Mouse (Mus musculus) MEL (cell line): Measurements from ENCODE around the gene Col5a3. TPM values are rescaled to one million over a fixed set of nuclear protein-coding genes. Genes with fewer than 3 reads are reported as not detected.

ENCODE experiments used
- DNase-seq: peaks from one replicate; pipeline ENCODE4 v3.0.0; 2011; ENCODE audit warnings: low read depth, low spot score
- H3K27ac ChIP-seq: 2 replicates; pipeline ENCODE4 v1.5.1; 2012; ENCODE audit warnings: low read depth, mild to moderate bottlenecking, control low read depth, low read length, moderate library complexity; ENCODE audit not compliant: control insufficient read depth
- H3K27me3 ChIP-seq, 2 experiments: fragments of 150-350 bp in 1 of 2; sonication (generic) in 1 of 2; 2 replicates each; pipeline ENCODE4 v1.6.1; 2012; ENCODE audit warnings: low read length in 2 of 2, mild to moderate bottlenecking in 2 of 2, improper control_type of control experiment in 1 of 2, moderate library complexity in 1 of 2; ENCODE audit not compliant: insufficient read depth in 2 of 2, control insufficient read depth in 1 of 2
- H3K36me3 ChIP-seq, 2 experiments: 2 replicates each; pipeline ENCODE4 v1.6.1; 2012 to 2014; ENCODE audit warnings: low read length in 2 of 2, improper control_type of control experiment in 1 of 2, inconsistent platforms in 1 of 2, mild to moderate bottlenecking in 1 of 2; ENCODE audit not compliant: insufficient read depth in 2 of 2, control insufficient read depth in 1 of 2
- H3K4me1 ChIP-seq, 2 experiments: fragments of 150-350 bp in 1 of 2; sonication (generic) in 1 of 2; 2 replicates each; pipeline ENCODE4 v1.6.1; 2012; ENCODE audit warnings: low read length in 2 of 2, improper control_type of control experiment in 1 of 2, mild to moderate bottlenecking in 1 of 2; ENCODE audit not compliant: insufficient read depth in 2 of 2, control insufficient read depth in 1 of 2
- H3K4me3 ChIP-seq, 2 experiments: fragments of 150-350 bp in 1 of 2; sonication (generic) in 1 of 2; 2 replicates each; pipeline ENCODE4 v1.5.1; 2012; ENCODE audit warnings: low read depth in 2 of 2, low read length in 2 of 2, mild to moderate bottlenecking in 2 of 2, moderate library complexity in 2 of 2, control low read depth in 1 of 2, improper control_type of control experiment in 1 of 2; ENCODE audit not compliant: control insufficient read depth in 1 of 2, insufficient read depth in 1 of 2
- H3K79me2 ChIP-seq: 2 replicates; pipeline ENCODE4 v1.6.1; 2012; ENCODE audit warnings: mild to moderate bottlenecking, low read length, moderate library complexity; ENCODE audit not compliant: control insufficient read depth, poor library complexity, insufficient read depth
- H3K9ac ChIP-seq: 2 replicates; pipeline ENCODE4 v1.6.1; 2012; ENCODE audit warnings: low read depth, mild to moderate bottlenecking, control low read depth, low read length, moderate library complexity; ENCODE audit not compliant: control insufficient read depth, poor library complexity, severe bottlenecking
- H3K9me3 ChIP-seq: fragments of 150-350 bp; sonication (generic); replicated peaks from 2 replicates; pipeline ENCODE4 v1.6.1; 2012; ENCODE audit warnings: mild to moderate bottlenecking, low read length, improper control_type of control experiment, moderate library complexity; ENCODE audit not compliant: insufficient read depth
- CHD1 ChIP-seq: IDR thresholded peaks from 2 replicates; pipeline ENCODE4 v1.6.1; 2012; ENCODE audit warnings: low read depth, mild to moderate bottlenecking, inconsistent platforms, low read length, improper control_type of control experiment
- E2F4 ChIP-seq: IDR thresholded peaks from 2 replicates; pipeline ENCODE4 v1.6.1; 2011; ENCODE audit warnings: low read depth, low read length, improper control_type of control experiment, borderline replicate concordance
- EP300 ChIP-seq, 2 experiments: IDR thresholded peaks; 2 replicates each; pipeline ENCODE4 v1.6.1; 2011; ENCODE audit warnings: improper control_type of control experiment in 2 of 2, low read length in 2 of 2, low read depth in 1 of 2, mild to moderate bottlenecking in 1 of 2
- ETS1 ChIP-seq: IDR thresholded peaks from 2 replicates; pipeline ENCODE4 v1.6.1; 2012; ENCODE audit warnings: low read depth, mild to moderate bottlenecking, inconsistent platforms, low read length, improper control_type of control experiment, moderate library complexity
- GATA1 ChIP-seq: IDR thresholded peaks from 2 replicates; pipeline ENCODE4 v1.6.1; 2011; ENCODE audit warnings: low read depth, low read length, improper control_type of control experiment
- JUND ChIP-seq: IDR thresholded peaks from 2 replicates; pipeline ENCODE4 v1.6.1; 2011; ENCODE audit warnings: low read depth, mild to moderate bottlenecking, improper control_type of control experiment, low read length
- KAT2A ChIP-seq: conservative IDR thresholded peaks from 2 replicates; pipeline ENCODE4 v1.6.1; 2012; ENCODE audit warnings: low read depth, low read length, improper control_type of control experiment, inconsistent platforms
- MAFK ChIP-seq: IDR thresholded peaks from 2 replicates; pipeline ENCODE4 v1.6.1; 2011; ENCODE audit warnings: low read depth, mild to moderate bottlenecking, low read length, improper control_type of control experiment, borderline replicate concordance
- MAX ChIP-seq: IDR thresholded peaks from 2 replicates; pipeline ENCODE4 v1.6.1; 2011; ENCODE audit warnings: low read length, improper control_type of control experiment
- MAZ ChIP-seq: IDR thresholded peaks from 2 replicates; pipeline ENCODE4 v1.6.1; 2012; ENCODE audit warnings: low read depth, mild to moderate bottlenecking, inconsistent platforms, low read length, improper control_type of control experiment
- MEF2A ChIP-seq: IDR thresholded peaks from 2 replicates; pipeline ENCODE4 v1.6.1; 2014; ENCODE audit warnings: low read depth, mild to moderate bottlenecking, inconsistent platforms, low read length, improper control_type of control experiment; ENCODE audit not compliant: poor library complexity, insufficient replicate concordance, severe bottlenecking; ENCODE audit errors: extremely low read depth
- MYC ChIP-seq: IDR thresholded peaks from 2 replicates; pipeline ENCODE4 v1.6.1; 2011; ENCODE audit warnings: low read depth, mild to moderate bottlenecking, low read length, improper control_type of control experiment, moderate library complexity
- POLR2AphosphoS2 ChIP-seq: IDR thresholded peaks from 2 replicates; pipeline ENCODE4 v1.6.1; 2011; ENCODE audit warnings: low read length, improper control_type of control experiment
- POLR2AphosphoS5 ChIP-seq: IDR thresholded peaks from 2 replicates; pipeline ENCODE4 v1.6.1; 2012; ENCODE audit warnings: low read depth, borderline replicate concordance, mild to moderate bottlenecking, inconsistent platforms, low read length, moderate library complexity, mixed read lengths
- RAD21 ChIP-seq: IDR thresholded peaks from 2 replicates; pipeline ENCODE4 v1.6.1; 2011; ENCODE audit warnings: mild to moderate bottlenecking, low read depth, low read length, improper control_type of control experiment
- SIN3A ChIP-seq: IDR thresholded peaks from 2 replicates; pipeline ENCODE4 v1.6.1; 2012; ENCODE audit warnings: low read length, improper control_type of control experiment, inconsistent platforms
- SMC3 ChIP-seq: IDR thresholded peaks from 2 replicates; pipeline ENCODE4 v1.6.1; 2011; ENCODE audit warnings: low read depth, low read length, improper control_type of control experiment
- TAL1 ChIP-seq: IDR thresholded peaks from 2 replicates; pipeline ENCODE4 v1.6.1; 2012; ENCODE audit warnings: mild to moderate bottlenecking, inconsistent platforms, low read length, moderate library complexity, mixed read lengths
- USF1 ChIP-seq: IDR thresholded peaks from 2 replicates; pipeline ENCODE4 v1.6.1; 2014; ENCODE audit warnings: low read depth, mild to moderate bottlenecking, inconsistent platforms, low read length, improper control_type of control experiment, moderate library complexity
- USF2 ChIP-seq, 2 experiments: IDR thresholded peaks; 2 replicates each; pipeline ENCODE4 v1.6.1; 2011 to 2012; ENCODE audit warnings: improper control_type of control experiment in 2 of 2, low read length in 2 of 2, borderline replicate concordance in 1 of 2, inconsistent platforms in 1 of 2, low read depth in 1 of 2, mild to moderate bottlenecking in 1 of 2; ENCODE audit not compliant: insufficient read depth in 1 of 2
- ZNF384 ChIP-seq: IDR thresholded peaks from 2 replicates; pipeline ENCODE4 v1.6.1; 2012; ENCODE audit warnings: low read depth, mild to moderate bottlenecking, inconsistent platforms, low read length, improper control_type of control experiment
- polyA plus RNA-seq, 2 experiments: library from polyadenylated mRNA; stranded (reverse) in 1 of 2; unstranded in 1 of 2; fragments of >175 nt in 1 of 2; fragments of >200 nt in 1 of 2; gene quantifications; 2 replicates each; pipeline versions ENCODE4 v1.2.1 to v1.2.4; 2012; ENCODE audit warnings: low replicate concordance in 2 of 2, low read depth in 1 of 2; ENCODE audit not compliant: insufficient read length in 2 of 2, insufficient read depth in 1 of 2, missing spikeins in 1 of 2
- total RNA-seq: library from RNA; depleted of rRNA; stranded (reverse); fragments of 300-350 nt; gene quantifications from 2 replicates; pipeline ENCODE4 v1.2.3, GENCODE M21; 2012

Gene Col5a3
- total and polyA plus RNA-seq, 3 experiments = 0.08 to 0.53 TPM; not detected in 1

GRCm38 (mm10) chr9:20758896-20759295, 56.0 kb downstream of the Col5a3 start:
- H3K4me1 ChIP-seq = peaks cover 15 to 42% of the 10 kb centered on the region in 2 experiments

GRCm38 (mm10) chr9:20758243-20758642, 56.6 kb downstream of the Col5a3 start:
- Histone ChIP-seq H3K9me3 (no peaks in the 10 kb centered on the region), H3K79me2 (no peaks in the 10 kb centered on the region), H3K27me3 (no peaks in the 10 kb centered on the region), H3K4me3 (no peak overlapping the region), H3K36me3 (peaks cover 0 to 37% of the 10 kb centered on the region in 2 experiments; a peak in 2 of 4 replicates), H3K9ac (no peak overlapping the region), H3K27ac (peak overlapping the region; percentile 59), H3K4me1 (peaks cover 15 to 42% of the 10 kb centered on the region in 2 experiments)
- TF ChIP-seq SMC3 = no peak
- peak; percentile 49; the same call in 1 of the 2 replicates for TF ChIP-seq MAFK
- peak in 1 of 2 experiments; percentile 38; a peak in 1 of 4 replicates for TF ChIP-seq EP300 (IDR thresholded peaks at IDR 0.05; ENCODE audit: low read depth in 1 of 2, low read length in 2 of 2)
- TF ChIP-seq JUND = peak; percentile 62; the same call in 1 of the 2 replicates
- 0 out of 2 replicates have a peak, but pooled peaks have one; percentile 21 for TF ChIP-seq MYC
- peak; percentile 68 for DNase-seq

More at GRCm38 (mm10) chr9:20758896-20759295, 56.0 kb downstream of the Col5a3 start:
- H3K27me3 ChIP-seq = no peaks in the 10 kb centered on the region
- H3K9ac ChIP-seq = no peak overlapping the region
- no peak overlapping the region for H3K27ac ChIP-seq
- no peaks in the 10 kb centered on the region for H3K9me3 ChIP-seq
- H3K4me3 ChIP-seq = no peak overlapping the region
- no peaks in the 10 kb centered on the region for H3K79me2 ChIP-seq
- no peak for TF ChIP-seq ETS1
- TF ChIP-seq POLR2AphosphoS5 = no peak
- no peak for TF ChIP-seq CHD1
- no peak for TF ChIP-seq GATA1
- TF ChIP-seq USF2 (IDR thresholded peaks at IDR 0.05; ENCODE audit: borderline replicate concordance in 1 of 2, insufficient read depth in 1 of 2, low read depth in 1 of 2, low read length in 2 of 2) = no peak
- no peak for TF ChIP-seq TAL1
- TF ChIP-seq POLR2AphosphoS2 = no peak
- TF ChIP-seq MAX = no peak
- TF ChIP-seq MYC = no peak
- TF ChIP-seq SIN3A = no peak
- TF ChIP-seq E2F4 = no peak
- TF ChIP-seq ZNF384 = no peak
- TF ChIP-seq RAD21 = no peak
- no peak for TF ChIP-seq MEF2A
- no peak for TF ChIP-seq MAZ
- TF ChIP-seq MAFK = no peak
- no peak for TF ChIP-seq USF1
- TF ChIP-seq KAT2A = no peak
- DNase-seq = no peak
- H3K36me3 ChIP-seq = peaks cover 0 to 37% of the 10 kb centered on the region in 2 experiments; a peak in 2 of 4 replicates
